Mouse (Mus musculus) embryonic facial prominence, embryonic 14.5 days (tissue): ENCODE results near the gene Aldh1a2. TPM values are rescaled to one million over a fixed set of nuclear protein-coding genes. Genes with fewer than 3 reads are reported as not detected.

Experiments
- ATAC-seq: fragments of 200-750 bp; cut with Nextera tagmentation; 2 replicates; pipeline ENCODE4 v1.8.0; 2017; ENCODE audit warnings: low read depth, moderate number of reproducible peaks, moderate TSS enrichment
- DNase-seq: peaks from one replicate; pipeline ENCODE4 v3.0.0-alpha.2; 2015; ENCODE audit warnings: low spot score
- H3K27ac ChIP-seq: fragments of 300-500 bp; sonication (generic); replicated peaks from 2 replicates; pipeline ENCODE4 v1.5.1; 2014; ENCODE audit warnings: low read depth, mild to moderate bottlenecking, low read length, moderate library complexity
- H3K27me3 ChIP-seq: fragments of 300-500 bp; sonication (generic); replicated peaks from 2 replicates; pipeline ENCODE4 v1.6.1; 2014; ENCODE audit warnings: low read length; ENCODE audit not compliant: control insufficient read depth, insufficient read depth
- H3K36me3 ChIP-seq: fragments of 300-500 bp; sonication (generic); 2 replicates; pipeline ENCODE4 v1.6.1; 2014; ENCODE audit warnings: low read length, mixed read lengths; ENCODE audit not compliant: control insufficient read depth, insufficient read depth
- H3K4me1 ChIP-seq: fragments of 300-500 bp; sonication (generic); 2 replicates; pipeline ENCODE4 v1.6.1; 2014; ENCODE audit warnings: antibody characterized with exemption, low read length; ENCODE audit not compliant: control insufficient read depth, insufficient read depth
- H3K4me2 ChIP-seq: fragments of 300-500 bp; sonication (generic); 2 replicates; pipeline ENCODE4 v1.6.1; 2014; ENCODE audit warnings: low read depth, mild to moderate bottlenecking, low read length, moderate library complexity, mixed read lengths
- H3K4me3 ChIP-seq: fragments of 300-500 bp; sonication (generic); 2 replicates; pipeline ENCODE4 v1.5.1; 2014; ENCODE audit warnings: low read depth, mild to moderate bottlenecking, low read length
- H3K9ac ChIP-seq: fragments of 300-500 bp; sonication (generic); 2 replicates; pipeline ENCODE4 v1.6.1; 2014; ENCODE audit warnings: low read depth, mild to moderate bottlenecking, low read length, moderate library complexity, mixed read lengths
- H3K9me3 ChIP-seq: fragments of 300-500 bp; sonication (generic); 2 replicates; pipeline ENCODE4 v1.6.1; 2016; ENCODE audit warnings: low read length; ENCODE audit not compliant: control insufficient read depth
- WGBS: fragments of 180-500 bp; shearing (Covaris S2); extraction: QIAGEN DNeasy Blood & Tissue Kit; methylation state at CpG from one replicate; pipeline ENCODE4 v1.1.7; 2014; 5-methylcytosine and 5-hydroxymethylcytosine counted together
- polyA plus RNA-seq: library from polyadenylated mRNA; unstranded; fragments of >200 nt; fragmentation: Nextera tagmentation; extraction: Ambion mirVana; gene quantifications from 2 replicates; pipeline ENCODE4 v1.2.1, GENCODE M21; 2014

The Aldh1a2 gene
- polyA plus RNA-seq, 1 experiment from 2014 or later, result 41.3 TPM

GRCm38 (mm10) chr9:71202265-71202664 is 13.3 kb upstream of the Aldh1a2 start:
- Histone ChIP-seq H3K27ac (no peak overlapping the region), H3K9me3 (no peaks in the 10 kb centered on the region), H3K4me2 (no peak overlapping the region), H3K27me3 (no peaks in the 10 kb centered on the region), H3K36me3 (no peaks in the 10 kb centered on the region), H3K4me1 (no peaks in the 10 kb centered on the region), H3K9ac (no peak overlapping the region), H3K4me3 (no peak overlapping the region)
- DNase-seq, result no peak
- no peak for ATAC-seq
- 78% methylated on average over 4 of the region's 4 CpGs for WGBS

- Histone ChIP-seq H3K9ac (no peak overlapping the region), H3K27me3 (peaks cover 14% of the 10 kb centered on the region), H3K4me1 (no peaks in the 10 kb centered on the region), H3K27ac (no peak overlapping the region), H3K9me3 (no peaks in the 10 kb centered on the region), H3K4me2 (no peak overlapping the region), H3K4me3 (no peak overlapping the region), H3K36me3 (no peaks in the 10 kb centered on the region)
- 69% methylated on average over 3 of the region's 3 CpGs for WGBS
- DNase-seq, result no peak
- ATAC-seq, result no peak
Measured at GRCm38 (mm10) chr9:71209299-71209698, 6.3 kb upstream of the Aldh1a2 start.

- DNase-seq (no peak), ATAC-seq (no peak)
- H3K36me3 ChIP-seq, result no peaks in the 10 kb centered on the region
- H3K9me3 ChIP-seq, result no peaks in the 10 kb centered on the region
- no peak overlapping the region for H3K4me2 ChIP-seq
- no peak overlapping the region for H3K4me3 ChIP-seq
- no peaks in the 10 kb centered on the region for H3K4me1 ChIP-seq
- H3K9ac ChIP-seq, result no peak overlapping the region
- peaks cover 29% of the 10 kb centered on the region for H3K27me3 ChIP-seq
- H3K27ac ChIP-seq, result no peak overlapping the region
- 5% methylated on average over 2 of the region's 2 CpGs for WGBS
Measured at GRCm38 (mm10) chr9:71210870-71211269, 4.7 kb upstream of the Aldh1a2 start.

GRCm38 (mm10) chr9:71213636-71214035 is 2.0 kb upstream of the Aldh1a2 start:
- ATAC-seq (no peak), DNase-seq (no peak)
- Histone ChIP-seq H3K36me3 (no peaks in the 10 kb centered on the region), H3K27ac (no peak overlapping the region), H3K9ac (no peak overlapping the region), H3K4me3 (no peak overlapping the region), H3K9me3 (no peaks in the 10 kb centered on the region), H3K4me1 (peaks cover 4% of the 10 kb centered on the region; the same call in 1 of the 2 replicates), H3K27me3 (peaks cover 49% of the 10 kb centered on the region), H3K4me2 (no peak overlapping the region)
- 36% methylated on average over 4 of the region's 4 CpGs for WGBS

GRCm38 (mm10) chr9:71216036-71216995 is 727 bp downstream of the Aldh1a2 start:
- peak; percentile 24; the same call in 1 of the 2 replicates for ATAC-seq
- WGBS, result 1% methylated on average over 57 of the region's 57 CpGs
- peaks cover 64% of the 10 kb centered on the region for H3K27me3 ChIP-seq

GRCm38 (mm10) chr9:71216996-71217792 is 1.6 kb downstream of the Aldh1a2 start:
- Histone ChIP-seq H3K4me2 (peak overlapping the region; percentile 77), H3K36me3 (no peaks in the 10 kb centered on the region), H3K4me1 (peaks cover 4% of the 10 kb centered on the region; the same call in 1 of the 2 replicates), H3K9ac (0 out of 2 replicates have a peak overlapping the region, but pooled peaks have one; percentile 54), H3K27me3 (peaks cover 65% of the 10 kb centered on the region), H3K4me3 (peak overlapping the region; percentile 47), H3K27ac (no peak overlapping the region), H3K9me3 (no peaks in the 10 kb centered on the region)
- WGBS, result 4% methylated on average over 20 of the region's 20 CpGs
- ATAC-seq (no peak), DNase-seq (peak; percentile 40)

More at GRCm38 (mm10) chr9:71216036-71216995, 727 bp downstream of the Aldh1a2 start:
- Histone ChIP-seq H3K36me3 (no peaks in the 10 kb centered on the region), H3K27ac (no peak overlapping the region), H3K9me3 (no peaks in the 10 kb centered on the region), H3K4me3 (peak overlapping the region; percentile 47), H3K9ac (peak overlapping the region; percentile 54), H3K4me1 (peaks cover 4% of the 10 kb centered on the region; the same call in 1 of the 2 replicates), H3K4me2 (peak overlapping the region; percentile 77)
- DNase-seq, result peak; percentile 17

DNA sequence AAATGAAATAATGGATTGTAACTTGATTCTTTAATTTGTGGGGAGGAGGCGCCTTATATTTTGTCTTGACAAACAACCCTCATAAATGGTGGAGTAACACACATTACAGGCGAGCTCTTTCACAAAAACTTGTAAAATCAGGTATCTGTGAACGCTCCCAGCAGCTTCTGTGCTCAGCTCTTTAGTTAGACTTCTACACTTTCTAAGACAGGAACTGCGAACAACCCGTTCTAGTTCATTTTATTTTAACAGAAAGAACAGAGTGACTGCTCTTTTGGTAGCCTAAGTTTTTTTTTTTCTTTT is 2.2 kb downstream of the Aldh1a2 start:
- Histone ChIP-seq H3K4me3 (peak overlapping the region; percentile 47; the same call in 1 of the 2 replicates), H3K4me2 (peak overlapping the region; percentile 77; the same call in 1 of the 2 replicates), H3K27ac (no peak overlapping the region), H3K27me3 (peaks cover 65% of the 10 kb centered on the region), H3K36me3 (no peaks in the 10 kb centered on the region), H3K9ac (no peak overlapping the region), H3K4me1 (peaks cover 4% of the 10 kb centered on the region; the same call in 1 of the 2 replicates), H3K9me3 (no peaks in the 10 kb centered on the region)
- WGBS, result 22% methylated on average over 5 of the region's 5 CpGs
- ATAC-seq (no peak), DNase-seq (peak; percentile 13)

DNA sequence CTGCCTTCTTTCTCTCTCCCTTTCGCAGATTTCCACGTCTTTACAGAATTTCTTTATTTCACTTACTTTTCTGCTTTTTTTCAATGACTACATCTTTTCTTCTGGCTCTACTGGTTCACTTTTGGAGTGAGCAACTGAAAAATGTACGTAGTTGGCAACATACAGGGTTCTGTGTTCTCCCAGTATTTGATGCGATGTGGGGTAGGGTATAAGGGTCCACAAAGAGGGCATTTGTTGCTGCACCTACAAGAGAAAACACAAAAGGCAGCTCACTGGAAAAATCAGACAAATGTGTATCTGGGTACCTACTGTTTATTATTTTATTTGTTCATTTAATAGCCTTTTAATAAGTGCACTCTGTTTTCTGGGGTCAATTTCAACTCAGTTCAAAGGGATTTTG is 3.6 kb downstream of the Aldh1a2 start:
- no peak overlapping the region for H3K9ac ChIP-seq
- DNase-seq (no peak), ATAC-seq (no peak)
- H3K4me3 ChIP-seq, result no peak overlapping the region
- WGBS, result 62% methylated on average over 4 of the region's 4 CpGs
- H3K9me3 ChIP-seq, result no peaks in the 10 kb centered on the region
- H3K27me3 ChIP-seq, result peaks cover 53% of the 10 kb centered on the region
- H3K36me3 ChIP-seq, result no peaks in the 10 kb centered on the region
- no peak overlapping the region for H3K27ac ChIP-seq
- no peak overlapping the region for H3K4me2 ChIP-seq
- peaks cover 4% of the 10 kb centered on the region; the same call in 1 of the 2 replicates for H3K4me1 ChIP-seq
